Mouse (Mus musculus): ENCODE measurements around the gene Dnajb11. TPM values are rescaled to one million over a fixed set of nuclear protein-coding genes. Genes with fewer than 3 reads are reported as not detected.
A peak's percentile ranks its signal among the peaks of the same experiment; 100 is the strongest.

Gene Dnajb11
- 71.4 and 71.9 TPM in 2 replicates for total RNA-seq (2021)
- long read RNA-seq, transcript Dnajb11-201 (10 exons, 1,927 nt), result major isoform, 253 of 267 reads
- long read RNA-seq, partial matches to known transcripts, result 7 of 267 reads
- long read RNA-seq, other reads (novel, unspliced or antisense), result 5 of 267 reads

- DNase-seq, result peak; percentile 99
These were observed at the start of gene Dnajb11, which contains the start of gene Tbccd1 for GRCm38 (mm10) chr16:22857431-22858113. Gene Dnajb11, plus strand, starts transcription at chr16:22857845. Gene Tbccd1, minus strand, starts transcription at chr16:22857669.

- DNase-seq, result no peak
These were observed 46.2 kb upstream of the Dnajb11 start, which contains the start of gene Crygs for GRCm38 (mm10) chr16:22811477-22811876. Gene Crygs, minus strand, starts transcription at chr16:22811577.

- no peak for DNase-seq
These were observed 36.9 kb upstream of the Dnajb11 start for GRCm38 (mm10) chr16:22820731-22821130.

GRCm38 (mm10) chr16:22832932-22833525, 24.6 kb upstream of the Dnajb11 start:
- DNase-seq, result no peak

- no peak for DNase-seq
These were observed 18.3 kb upstream of the Dnajb11 start for GRCm38 (mm10) chr16:22839146-22839857.

- no peak for DNase-seq
These were observed 14.8 kb upstream of the Dnajb11 start for GRCm38 (mm10) chr16:22842871-22843270.

GRCm38 (mm10) chr16:22844061-22844801, 13.4 kb upstream of the Dnajb11 start:
- DNase-seq, result peak; percentile 87

GRCm38 (mm10) chr16:22844834-22845233, 12.8 kb upstream of the Dnajb11 start:
- no peak for DNase-seq

GRCm38 (mm10) chr16:22845481-22845880, 12.2 kb upstream of the Dnajb11 start:
- no peak for DNase-seq

GRCm38 (mm10) chr16:22847686-22848085, 10.0 kb upstream of the Dnajb11 start:
- no peak for DNase-seq

- DNase-seq, result no peak
These were observed 9.3 kb upstream of the Dnajb11 start for GRCm38 (mm10) chr16:22848331-22848730.

- no peak for DNase-seq
These were observed 4.9 kb upstream of the Dnajb11 start for GRCm38 (mm10) chr16:22852709-22853108.

GRCm38 (mm10) chr16:22856773-22857172, 872 bp upstream of the Dnajb11 start:
- DNase-seq, result no peak

- DNase-seq, result no peak
These were observed 14.8 kb downstream of the Dnajb11 start for GRCm38 (mm10) chr16:22872397-22872796.

GRCm38 (mm10) chr16:22873369-22873768, 15.7 kb downstream of the Dnajb11 start:
- no peak for DNase-seq

GRCm38 (mm10) chr16:22876218-22877043, 18.8 kb downstream of the Dnajb11 start:
- no peak for DNase-seq

- no peak for DNase-seq
These were observed 20.2 kb downstream of the Dnajb11 start for GRCm38 (mm10) chr16:22877660-22878390.

- no peak for DNase-seq
These were observed 21.1 kb downstream of the Dnajb11 start for GRCm38 (mm10) chr16:22878716-22879115.

- no peak for DNase-seq
These were observed 22.4 kb downstream of the Dnajb11 start for GRCm38 (mm10) chr16:22879945-22880595.

GRCm38 (mm10) chr16:22880900-22881299, 23.3 kb downstream of the Dnajb11 start:
- DNase-seq, result no peak
